Mouse (Mus musculus) MEL (cell line): Measurements from ENCODE around the gene Herc4.

Source experiments
- CHD1 ChIP-seq: IDR thresholded peaks from 2 replicates; pipeline ENCODE4 v1.6.1; 2012; ENCODE audit warnings: low read depth, mild to moderate bottlenecking, inconsistent platforms, low read length, improper control_type of control experiment
- CTCF ChIP-seq, 3 experiments: IDR thresholded peaks in 2 of 3; conservative IDR thresholded peaks in 1 of 3; 2 replicates each; pipeline ENCODE4 v1.5.1; 2011 to 2012; ENCODE audit warnings: low read length in 3 of 3, low read depth in 2 of 3, mild to moderate bottlenecking in 2 of 3, improper control_type of control experiment in 1 of 3, inconsistent platforms in 1 of 3, mixed read lengths in 1 of 3, moderate library complexity in 1 of 3; ENCODE audit not compliant: control insufficient read depth in 1 of 3, insufficient read depth in 1 of 3, poor library complexity in 1 of 3, severe bottlenecking in 1 of 3
- EP300 ChIP-seq, 2 experiments: IDR thresholded peaks; 2 replicates each; pipeline ENCODE4 v1.6.1; 2011; ENCODE audit warnings: improper control_type of control experiment in 2 of 2, low read length in 2 of 2, low read depth in 1 of 2, mild to moderate bottlenecking in 1 of 2
- ETS1 ChIP-seq: IDR thresholded peaks from 2 replicates; pipeline ENCODE4 v1.6.1; 2012; ENCODE audit warnings: low read depth, mild to moderate bottlenecking, inconsistent platforms, low read length, improper control_type of control experiment, moderate library complexity
- GATA1 ChIP-seq: IDR thresholded peaks from 2 replicates; pipeline ENCODE4 v1.6.1; 2011; ENCODE audit warnings: low read depth, low read length, improper control_type of control experiment
- MAFK ChIP-seq: IDR thresholded peaks from 2 replicates; pipeline ENCODE4 v1.6.1; 2011; ENCODE audit warnings: low read depth, mild to moderate bottlenecking, low read length, improper control_type of control experiment, borderline replicate concordance
- MAX ChIP-seq: IDR thresholded peaks from 2 replicates; pipeline ENCODE4 v1.6.1; 2011; ENCODE audit warnings: low read length, improper control_type of control experiment
- NELFE ChIP-seq: IDR thresholded peaks from 2 replicates; pipeline ENCODE4 v1.6.1; 2011; ENCODE audit warnings: low read depth, low read length, improper control_type of control experiment
- POLR2A ChIP-seq, 2 experiments: IDR thresholded peaks; 2 replicates each; pipeline ENCODE4 v1.6.1; 2011 to 2012; ENCODE audit warnings: low read length in 2 of 2, mild to moderate bottlenecking in 2 of 2, control low read depth in 1 of 2, improper control_type of control experiment in 1 of 2, low read depth in 1 of 2, moderate library complexity in 1 of 2; ENCODE audit not compliant: control insufficient read depth in 1 of 2, insufficient read depth in 1 of 2, poor library complexity in 1 of 2
- POLR2AphosphoS2 ChIP-seq: IDR thresholded peaks from 2 replicates; pipeline ENCODE4 v1.6.1; 2011; ENCODE audit warnings: low read length, improper control_type of control experiment
- RCOR1 ChIP-seq: IDR thresholded peaks from 2 replicates; pipeline ENCODE4 v1.6.1; 2012; ENCODE audit warnings: low read depth, mild to moderate bottlenecking, inconsistent platforms, low read length, improper control_type of control experiment
- TCF12 ChIP-seq: IDR thresholded peaks from 2 replicates; pipeline ENCODE4 v1.6.1; 2014; ENCODE audit warnings: low read depth, mild to moderate bottlenecking, inconsistent platforms, low read length, improper control_type of control experiment, moderate library complexity
- ZKSCAN1 ChIP-seq: IDR thresholded peaks from 2 replicates; pipeline ENCODE4 v1.6.1; 2012; ENCODE audit warnings: low read depth, mild to moderate bottlenecking, inconsistent platforms, low read length, improper control_type of control experiment, moderate library complexity
- ZNF384 ChIP-seq: IDR thresholded peaks from 2 replicates; pipeline ENCODE4 v1.6.1; 2012; ENCODE audit warnings: low read depth, mild to moderate bottlenecking, inconsistent platforms, low read length, improper control_type of control experiment

- TF ChIP-seq GATA1: no peak
- TF ChIP-seq ETS1: no peak
- TF ChIP-seq POLR2AphosphoS2: no peak
- no peak for TF ChIP-seq CTCF (IDR thresholded peaks at IDR 0.05 in 2 of 3, conservative IDR thresholded peaks at IDR 0.05 in 1 of 3; ENCODE audit: control insufficient read depth in 1 of 3, insufficient read depth in 1 of 3, low read depth in 2 of 3, low read length in 3 of 3, poor library complexity in 1 of 3, severe bottlenecking in 1 of 3)
- TF ChIP-seq POLR2A (IDR thresholded peaks at IDR 0.05; ENCODE audit: control insufficient read depth in 1 of 2, insufficient read depth in 1 of 2, low read depth in 1 of 2, low read length in 2 of 2, poor library complexity in 1 of 2): no peak
- TF ChIP-seq EP300 (IDR thresholded peaks at IDR 0.05; ENCODE audit: low read depth in 1 of 2, low read length in 2 of 2): no peak
- TF ChIP-seq ZNF384: no peak
- TF ChIP-seq RCOR1: no peak
- no peak for TF ChIP-seq ZKSCAN1
- no peak for TF ChIP-seq MAFK
- no peak for TF ChIP-seq NELFE
- no peak for TF ChIP-seq MAX
- TF ChIP-seq CHD1: no peak
- TF ChIP-seq TCF12: no peak
These were observed 93.3 kb downstream of the Herc4 start for GRCm38 (mm10) chr10:63336901-63337300.
